Mouse (Mus musculus) liver, embryonic 18 days (tissue): ENCODE measurements around the gene Gm14327. TPM values are rescaled to one million over a fixed set of nuclear protein-coding genes. Genes with fewer than 3 reads are reported as not detected.

Experiments used
- polyA plus RNA-seq: library from polyadenylated mRNA; depleted of rRNA; stranded (reverse); fragments of >200 nt; gene quantifications from 2 replicates; pipeline ENCODE4 v1.2.3, GENCODE M21; 2012; rRNA removed

Gene Gm14327
- polyA plus RNA-seq: 1.1 TPM in 2 replicates

GRCm38 (mm10) chr2:177897046-177897578, at the start of gene Gm14327:
Gene Gm14327 (plus strand): TSS chr2:177897096.

GRCm38 (mm10) chr2:177925563-177926103, 28.7 kb downstream of the Gm14327 start, which contains the start of gene Zfp972:
Gene Zfp972 (minus strand): TSS chr2:177925613.

Other genes with a start within 250 kb of the Gm14327 start
- gene Gm14322, start 137.8 kb upstream of the Gm14327 start, polyA plus RNA-seq: 0.72 and 1.0 TPM in 2 replicates
- gene Gm14325, start 56.8 kb upstream of the Gm14327 start, polyA plus RNA-seq: 9.8 and 10.4 TPM in 2 replicates
- gene Zfp972, start 28.5 kb downstream of the Gm14327 start, polyA plus RNA-seq: 0.44 and 0.56 TPM in 2 replicates
- 2.2 and 2.4 TPM in 2 replicates for gene Gm14326, start 60.2 kb downstream of the Gm14327 start, polyA plus RNA-seq
- gene Zfp971, start 126.2 kb downstream of the Gm14327 start, polyA plus RNA-seq: 2.9 and 3.1 TPM in 2 replicates
- gene Zfp931, start 181.4 kb downstream of the Gm14327 start, polyA plus RNA-seq: 2.6 and 3.3 TPM in 2 replicates
- 0.01 and 0.04 TPM in 2 replicates for gene Phactr3, start 221.9 kb downstream of the Gm14327 start, polyA plus RNA-seq